Mouse (Mus musculus): Measurements from ENCODE around the gene Efnb2.

The Efnb2 gene

DNA sequence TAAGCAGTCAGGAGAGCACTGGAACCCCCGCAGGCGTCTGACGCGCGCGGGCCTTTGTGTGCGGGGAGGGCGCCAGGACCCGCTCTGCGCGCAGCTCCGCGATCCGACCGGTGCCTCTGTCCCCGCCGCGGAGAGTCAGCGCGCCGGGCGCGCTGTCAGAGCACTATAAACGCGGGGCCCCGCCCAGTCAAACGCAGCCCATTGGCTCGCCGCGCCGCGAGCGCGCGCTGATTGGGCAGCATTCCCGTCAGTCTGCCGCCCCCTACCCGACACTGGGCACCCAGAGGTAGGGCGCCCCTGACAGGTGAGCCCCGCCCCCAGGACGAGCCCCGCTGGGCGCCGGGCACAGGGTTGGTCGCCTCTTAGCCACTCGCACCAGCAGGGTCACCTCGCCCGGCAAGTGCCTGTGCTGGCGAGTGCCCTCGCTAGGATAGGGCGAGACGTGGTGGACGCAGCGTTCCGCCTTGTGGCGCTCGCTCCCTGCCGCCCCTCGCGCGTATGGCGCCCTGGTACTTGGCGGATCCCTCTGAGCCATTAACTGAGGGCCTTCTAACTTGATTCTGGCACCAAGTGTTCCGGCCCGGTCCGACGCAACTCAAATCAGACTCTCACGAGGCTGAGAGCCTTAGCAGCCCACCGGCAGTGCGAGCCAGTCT is at the start of gene Efnb2:
Efnb2 (minus strand) TSS at position 140 of the 656 bp plus-strand sequence.
- peak; percentile 98 for DNase-seq

DNA sequence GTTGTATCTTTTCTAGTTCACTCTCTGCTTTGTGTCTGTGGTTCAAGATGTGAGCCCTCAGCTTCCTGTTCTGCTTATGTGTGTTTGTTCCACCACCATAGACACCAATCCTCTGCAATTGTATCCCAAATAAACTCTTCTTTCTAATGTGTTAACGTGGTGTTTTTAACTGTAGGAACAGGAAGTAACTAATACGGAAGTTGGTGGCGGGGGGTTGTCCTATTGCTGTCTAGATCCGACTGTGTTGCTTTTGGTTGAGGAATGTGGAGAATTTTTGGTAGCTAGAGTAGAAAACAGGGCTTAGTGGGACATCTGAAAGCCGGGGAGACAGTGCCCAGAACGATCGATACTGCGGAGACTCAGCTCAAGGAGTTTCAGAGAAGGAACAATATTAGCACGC is 43.8 kb upstream of the Efnb2 start:
- DNase-seq = no peak

DNA sequence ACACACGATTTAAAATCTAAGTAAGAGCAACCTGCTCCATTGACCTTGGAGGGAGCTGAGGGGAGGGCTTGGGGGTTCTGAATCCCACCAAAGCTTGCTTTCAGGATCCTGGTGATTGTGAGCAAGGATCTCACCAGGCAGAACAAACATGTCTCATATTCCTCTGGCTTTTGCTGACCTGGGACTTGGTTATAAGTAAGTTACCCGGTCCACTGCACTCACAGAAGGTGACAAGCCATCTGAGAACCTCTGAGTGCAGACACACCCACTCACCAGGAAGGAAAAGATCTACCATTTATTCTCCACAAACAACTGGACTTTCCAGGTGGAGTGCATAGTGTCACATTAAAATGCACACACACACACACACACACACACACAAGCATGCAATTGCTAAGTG is 42.6 kb upstream of the Efnb2 start:
- DNase-seq = no peak

DNA sequence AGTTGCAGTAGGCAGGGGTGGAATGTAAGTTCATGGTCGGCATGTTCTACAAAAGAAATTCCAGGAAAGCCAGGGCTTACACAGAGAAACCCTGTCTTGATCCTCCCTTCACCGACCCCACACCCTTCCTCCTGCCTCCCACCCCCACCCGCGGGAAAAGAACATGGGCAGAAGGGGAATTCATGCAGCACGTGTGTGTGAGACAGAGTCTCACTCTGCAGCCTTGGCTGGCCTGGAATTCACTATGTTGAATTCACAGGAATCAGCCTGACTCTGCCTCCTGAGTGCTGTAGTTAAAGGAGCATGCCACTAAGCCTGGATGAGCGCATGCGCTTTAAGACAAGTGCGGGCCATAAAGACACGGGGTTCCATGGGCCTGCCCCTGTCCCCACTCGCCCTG is 39.8 kb upstream of the Efnb2 start:
- DNase-seq = no peak

- no peak for DNase-seq
Observed at GRCm38 (mm10) chr8:8700229-8700628, 39.2 kb upstream of the Efnb2 start.

DNA sequence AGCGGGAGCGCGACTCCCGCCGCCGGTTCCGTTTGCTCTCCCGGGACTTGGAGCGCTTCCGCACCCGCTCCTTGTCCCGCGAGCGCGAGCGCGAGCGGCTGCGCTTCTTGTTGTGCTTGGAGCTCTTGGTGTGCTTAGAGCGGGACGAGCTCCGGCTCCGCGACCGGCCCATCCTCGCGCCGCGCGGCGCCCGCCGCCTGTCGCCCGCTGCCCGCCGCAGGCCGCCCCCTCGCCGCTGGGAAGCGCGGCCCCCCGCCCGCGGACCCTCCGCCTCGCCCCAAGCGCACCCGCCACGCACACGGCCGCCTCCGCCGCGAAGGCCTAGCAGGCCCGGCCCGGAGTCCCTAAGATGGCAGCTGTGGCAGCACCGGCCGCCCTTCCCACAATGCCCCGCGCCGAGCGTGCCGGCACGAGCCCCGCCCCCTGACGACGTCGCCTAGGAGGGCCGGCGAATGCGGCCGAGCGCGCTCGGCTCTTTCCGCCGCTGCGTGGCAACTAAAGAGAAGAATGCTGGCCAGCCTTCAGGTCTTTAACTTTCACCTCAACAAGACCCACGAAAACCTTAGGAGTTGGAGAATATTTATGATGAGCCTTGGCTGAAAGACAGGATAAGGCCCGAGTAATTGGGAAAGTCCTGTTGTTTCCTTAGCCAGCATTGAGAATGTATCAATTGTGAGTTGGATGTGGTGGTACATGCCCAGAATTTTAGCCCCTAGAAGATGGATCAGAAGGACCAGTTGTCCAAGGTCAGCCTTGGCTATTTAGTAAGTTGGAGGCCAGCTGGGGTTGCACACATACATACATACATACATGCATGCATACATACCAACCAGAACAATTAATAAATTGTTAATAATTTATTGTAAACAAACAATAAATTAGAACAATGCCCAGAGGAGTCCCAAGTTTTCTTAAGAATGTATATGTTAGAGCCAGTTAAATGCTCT is 29.4 kb upstream of the Efnb2 start, which contains the start of gene Arglu1:
Arglu1 (minus strand) TSS at position 376 of the 947 bp plus-strand sequence.
- peak; percentile 99 for DNase-seq

GRCm38 (mm10) chr8:8689454-8690145 is 28.6 kb upstream of the Efnb2 start:
- DNase-seq = peak; percentile 64

DNA sequence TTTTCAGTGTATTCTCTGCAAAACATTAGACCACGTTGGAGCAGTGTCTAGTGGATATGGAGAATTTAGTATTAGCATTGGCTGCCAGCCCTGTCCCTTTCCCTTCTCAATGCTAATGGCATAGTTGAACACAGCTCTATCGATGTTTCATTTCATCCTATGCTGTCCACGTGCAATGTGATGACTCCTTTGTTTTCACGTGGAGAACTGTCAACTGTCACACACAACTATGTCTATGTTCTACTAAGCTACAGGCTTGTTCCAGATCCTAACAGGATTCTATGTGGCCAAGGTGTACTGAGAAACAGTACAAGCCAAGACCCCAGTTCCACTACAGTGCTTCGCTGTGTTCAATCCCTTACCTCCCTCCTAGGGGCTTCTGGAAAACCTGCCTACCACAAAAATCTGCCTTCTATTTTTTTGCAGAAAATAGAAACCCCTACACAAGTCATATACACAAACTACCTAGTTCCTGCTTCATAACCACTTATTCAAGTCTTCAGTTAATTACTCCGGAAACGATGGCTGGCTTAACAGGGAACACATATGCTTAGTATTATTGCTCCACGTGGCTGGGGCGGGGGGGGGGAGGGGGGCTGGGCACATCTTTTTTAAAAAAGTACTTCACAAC is 27.9 kb upstream of the Efnb2 start:
- DNase-seq = no peak

DNA sequence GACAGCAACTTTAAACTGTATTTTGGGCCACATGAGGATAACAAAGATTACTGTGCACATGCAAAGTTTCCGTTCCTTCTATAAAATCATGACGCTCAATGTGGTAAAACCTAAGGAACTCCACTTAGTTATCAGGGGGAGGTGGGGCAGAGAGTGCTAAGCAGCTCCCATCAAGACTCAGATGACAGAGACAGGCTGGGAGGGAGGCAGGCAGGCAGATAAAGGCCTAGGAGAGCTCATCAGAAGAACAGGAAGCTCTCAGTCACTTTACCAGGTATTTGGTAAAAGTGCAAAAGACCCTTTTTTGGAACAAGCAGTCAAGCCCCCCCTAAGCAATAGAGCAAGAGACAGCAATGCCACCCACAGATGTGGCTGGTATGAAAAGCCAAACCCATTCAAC is 24.5 kb upstream of the Efnb2 start:
- DNase-seq = no peak

GRCm38 (mm10) chr8:8682697-8683096 is 21.7 kb upstream of the Efnb2 start:
- DNase-seq = no peak

- DNase-seq = no peak
Observed at GRCm38 (mm10) chr8:8678236-8678635, 17.2 kb upstream of the Efnb2 start.

DNA sequence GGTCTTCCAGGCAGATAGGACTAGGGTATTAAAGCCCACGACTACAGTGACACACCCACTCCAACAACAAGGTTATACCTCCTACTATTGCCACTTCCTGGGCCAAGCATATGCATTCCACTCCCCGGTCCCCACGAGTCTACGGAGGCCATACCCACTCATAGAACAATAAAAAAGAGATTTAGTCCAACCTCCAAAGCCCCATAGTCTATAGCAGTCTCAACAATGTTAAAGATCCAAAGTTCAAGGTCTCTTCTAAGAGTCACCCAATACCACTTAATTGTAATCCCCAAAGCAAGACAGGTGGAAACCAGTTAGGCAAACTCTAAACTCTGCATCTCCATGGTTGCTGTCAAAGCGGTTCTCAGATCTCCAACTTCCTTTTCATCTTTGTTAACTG is 13.8 kb upstream of the Efnb2 start:
- no peak for DNase-seq

DNA sequence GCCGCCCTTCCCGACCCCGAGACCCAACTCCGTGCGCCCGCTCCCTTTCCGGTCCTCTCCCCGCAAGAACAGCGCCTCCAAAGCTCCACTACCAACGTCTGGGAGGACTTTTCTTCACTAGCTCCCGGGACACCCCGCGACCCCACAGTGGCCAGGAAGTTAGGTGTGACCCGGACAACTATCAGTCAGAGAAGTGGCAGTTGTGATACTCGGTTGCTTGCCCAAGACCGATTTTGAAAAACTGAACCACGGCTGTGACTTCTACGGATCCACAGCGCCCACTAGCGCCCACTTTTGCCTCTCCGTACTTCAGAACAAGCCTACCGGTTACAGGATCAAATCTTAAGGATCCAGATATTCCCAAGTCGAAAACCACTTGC is 707 bp upstream of the Efnb2 start:
- peak; percentile 98 for DNase-seq

- DNase-seq = peak; percentile 40
Observed at GRCm38 (mm10) chr8:8660307-8661098, 539 bp downstream of the Efnb2 start.

DNA sequence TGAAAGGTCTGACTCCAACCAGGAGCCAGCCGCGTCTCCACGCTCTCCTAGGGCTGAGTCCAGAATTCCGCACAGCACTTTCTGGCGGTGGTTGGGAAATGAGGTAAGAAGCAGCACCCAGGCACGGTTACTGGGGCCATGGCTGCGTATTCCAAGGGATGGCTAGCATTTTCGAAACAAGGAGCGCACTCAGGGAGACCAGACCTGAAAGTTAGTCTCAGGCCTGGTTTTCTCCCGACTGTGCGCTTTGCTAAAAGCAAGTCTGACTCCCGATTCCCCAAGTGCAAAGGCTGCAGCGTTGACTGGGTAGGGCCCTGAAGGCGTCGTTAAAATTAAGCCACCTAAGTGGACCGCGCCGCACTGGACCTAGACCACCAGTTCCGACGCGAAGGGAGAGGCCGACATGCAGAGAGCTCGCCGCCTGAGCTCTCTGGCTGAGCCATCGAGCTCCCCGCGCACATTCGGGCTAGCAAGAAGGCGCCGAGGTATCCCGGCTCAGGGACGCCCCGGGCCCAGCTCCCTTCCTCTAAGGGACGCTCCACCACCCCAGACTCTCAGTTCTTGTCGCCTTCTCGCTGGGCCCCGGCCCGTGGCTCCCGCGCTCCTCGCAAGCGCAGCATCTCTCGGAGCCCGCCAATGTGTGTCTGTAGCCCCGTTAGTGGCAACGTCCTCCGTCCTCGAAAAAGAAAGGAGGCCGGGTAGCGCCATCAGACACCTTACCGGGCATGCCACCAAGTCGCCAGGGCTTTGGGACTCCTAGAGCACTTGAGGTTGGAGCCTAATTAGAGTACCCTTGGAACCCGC is 1.3 kb downstream of the Efnb2 start:
- DNase-seq = peak; percentile 50

GRCm38 (mm10) chr8:8658426-8659224 is 2.4 kb downstream of the Efnb2 start:
- DNase-seq = peak; percentile 91

GRCm38 (mm10) chr8:8657692-8658355 is 3.2 kb downstream of the Efnb2 start:
- DNase-seq = no peak

DNA sequence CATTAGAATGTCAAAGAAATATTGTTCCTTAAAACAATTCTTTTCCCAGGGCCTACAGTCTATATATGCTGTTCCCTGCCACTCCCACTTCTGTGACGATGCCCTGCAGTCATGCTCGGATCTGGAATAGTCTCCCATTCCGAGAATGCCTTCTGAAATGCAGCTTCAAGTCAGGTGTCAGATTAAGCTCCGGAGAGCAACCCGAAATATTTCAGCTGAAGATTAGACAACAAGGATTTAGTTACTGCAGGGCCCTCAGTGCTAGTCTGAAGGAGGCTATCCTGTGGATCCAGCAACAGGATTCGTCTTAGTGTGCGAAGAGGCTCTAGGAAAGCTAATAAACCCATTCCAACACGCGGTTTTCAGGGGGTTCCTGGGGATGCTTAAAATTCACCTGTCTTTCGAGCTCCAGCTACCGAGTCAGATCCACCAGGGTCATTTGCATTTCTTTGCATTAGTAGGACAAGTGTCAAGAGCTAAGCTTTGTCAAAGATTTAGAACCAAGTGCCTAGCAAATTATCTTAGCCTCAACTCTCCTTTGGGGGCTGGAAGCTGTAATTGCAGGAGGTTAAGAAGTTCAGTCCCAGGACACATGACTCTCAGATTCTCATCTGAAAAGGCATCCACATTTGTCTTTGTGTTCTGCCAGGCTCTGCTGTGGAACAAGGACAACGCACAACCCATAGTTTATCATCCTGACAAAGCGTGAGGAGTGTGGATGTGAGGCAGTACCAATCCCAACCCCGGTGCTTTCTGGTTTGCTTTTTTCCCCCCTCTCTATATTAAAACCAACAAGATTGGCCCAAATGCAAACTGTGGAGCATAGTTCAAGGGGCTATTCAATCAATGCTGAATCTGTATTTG is 4.2 kb downstream of the Efnb2 start:
- no peak for DNase-seq

Data from right cerebral cortex, postnatal 4 days (tissue).